Mouse (Mus musculus): ENCODE results near the gene Slc25a43. TPM values are rescaled to one million over a fixed set of nuclear protein-coding genes. Genes with fewer than 3 reads are reported as not detected.

Slc25a43 gene
- total RNA-seq, 2 experiments from 2014 or later: 0.32 TPM; not detected in 1

GRCm38 (mm10) chrX:36789360-36789759 is 45.9 kb downstream of the Slc25a43 start:
- DNase-seq: no peak

DNA sequence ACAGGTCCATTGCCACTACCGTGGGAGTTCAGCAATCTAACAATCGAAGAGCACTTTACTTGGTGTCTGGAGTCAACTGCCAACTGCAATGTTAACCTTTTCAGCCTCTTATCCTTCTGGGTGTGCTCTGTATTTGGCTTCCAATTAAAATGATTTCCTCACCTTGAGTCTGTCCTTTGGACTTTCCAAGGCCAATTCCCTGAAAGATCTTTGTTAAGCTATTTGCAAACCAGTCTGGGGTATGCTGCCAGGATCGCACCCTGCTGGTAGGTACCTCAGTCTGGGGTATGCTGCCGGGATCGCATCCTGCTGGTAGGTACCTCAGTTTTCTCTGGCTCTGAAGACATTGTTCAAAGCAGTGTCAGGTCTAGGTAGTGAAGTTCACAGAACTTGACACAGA is 51.1 kb downstream of the Slc25a43 start:
- DNase-seq: no peak

GRCm38 (mm10) chrX:36795424-36796162 is 52.1 kb downstream of the Slc25a43 start, which contains the start of gene Slc25a5:
Slc25a5 (plus strand) TSS chrX:36795651.
- peak; percentile 90 for DNase-seq

DNA sequence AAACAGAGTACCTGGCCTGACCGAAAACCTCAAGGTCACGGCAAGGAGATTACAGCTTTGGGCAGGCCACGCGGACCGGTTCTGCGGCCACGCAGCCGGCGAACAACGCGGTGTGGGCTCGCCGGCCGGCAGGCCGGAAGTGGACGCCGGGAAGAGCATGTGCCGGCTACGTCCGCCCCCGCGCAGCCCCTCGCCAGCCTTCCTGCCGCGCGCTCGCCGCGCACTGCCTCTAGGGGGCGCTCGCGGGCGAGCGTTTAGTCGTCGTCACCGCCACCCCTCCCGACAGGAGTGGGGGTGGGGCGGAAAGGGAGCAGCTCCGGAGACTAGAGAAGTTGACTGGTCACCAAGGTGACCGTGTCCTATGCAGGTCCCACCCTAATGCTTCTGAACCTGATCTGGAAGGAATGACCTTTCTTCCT is 52.7 kb downstream of the Slc25a43 start:
- peak; percentile 83 for DNase-seq

DNA sequence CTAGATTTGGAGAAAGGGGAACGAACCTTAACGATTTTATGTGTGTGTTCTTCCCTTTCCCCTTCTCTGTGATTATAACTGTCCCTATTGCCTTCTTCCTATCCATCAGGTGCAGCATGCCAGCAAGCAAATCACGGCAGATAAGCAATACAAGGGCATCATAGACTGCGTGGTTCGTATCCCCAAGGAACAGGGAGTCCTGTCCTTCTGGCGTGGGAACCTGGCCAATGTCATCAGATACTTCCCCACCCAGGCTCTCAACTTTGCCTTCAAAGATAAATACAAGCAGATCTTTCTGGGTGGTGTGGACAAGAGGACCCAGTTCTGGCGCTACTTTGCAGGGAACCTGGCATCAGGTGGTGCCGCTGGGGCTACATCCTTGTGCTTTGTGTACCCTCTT is 53.3 kb downstream of the Slc25a43 start:
- DNase-seq: peak; percentile 23

DNA sequence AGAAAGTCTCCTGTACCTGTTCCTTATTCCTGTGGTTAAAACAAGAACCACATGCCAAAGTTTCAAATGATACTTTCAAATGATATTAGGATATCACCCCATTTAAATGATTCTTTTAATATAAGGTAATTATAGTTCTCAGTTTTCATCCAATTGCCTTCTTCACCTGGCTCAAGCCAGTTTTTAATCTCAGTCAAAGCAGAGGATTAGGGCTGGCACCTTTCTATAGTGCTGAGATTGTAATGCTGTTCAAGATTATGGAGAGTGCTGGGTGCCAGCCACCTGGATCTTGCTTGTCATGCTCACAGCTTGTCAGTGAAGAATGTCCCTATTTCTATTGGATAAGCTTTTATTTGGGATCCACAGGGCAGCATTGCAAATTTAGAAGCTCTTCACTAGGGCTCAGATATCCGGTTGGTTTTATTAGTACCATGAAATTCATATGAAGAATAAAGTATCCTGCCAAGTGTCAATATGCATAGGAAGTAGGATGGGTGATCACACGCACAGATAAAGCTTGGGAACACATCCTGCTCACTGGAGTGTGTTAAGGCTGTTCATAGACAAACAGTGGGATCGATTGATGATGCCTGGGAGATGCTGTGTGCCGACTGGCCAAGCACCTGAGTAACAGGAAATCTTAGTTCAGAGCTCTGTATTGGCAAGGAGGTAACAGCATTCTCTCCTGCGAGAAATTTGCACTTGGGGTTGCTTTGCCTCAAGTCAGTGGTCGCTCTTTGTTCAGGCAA is 55.8 kb downstream of the Slc25a43 start:
- DNase-seq: no peak

GRCm38 (mm10) chrX:36803189-36803588 is 59.7 kb downstream of the Slc25a43 start:
- no peak for DNase-seq

DNA sequence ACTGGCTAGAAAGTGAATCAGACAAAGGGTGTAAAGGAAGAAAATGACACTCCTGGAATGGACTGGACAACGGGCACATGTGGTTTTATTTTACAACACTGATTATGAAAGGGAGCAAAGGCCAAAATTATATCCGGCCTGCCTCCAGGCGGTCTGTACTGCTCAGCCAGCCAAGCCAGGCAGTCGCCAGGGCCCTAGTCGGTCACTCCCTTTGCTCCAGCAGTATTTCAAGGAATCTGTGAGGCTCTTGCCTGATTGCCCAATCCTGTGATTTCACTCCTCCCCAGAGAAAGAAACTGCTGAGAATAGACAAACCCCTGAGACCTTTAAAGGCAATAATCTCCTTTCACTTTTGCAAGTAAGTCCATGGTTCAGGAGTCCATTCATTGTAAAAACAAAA is 60.7 kb downstream of the Slc25a43 start:
- peak; percentile 51 for DNase-seq

DNA sequence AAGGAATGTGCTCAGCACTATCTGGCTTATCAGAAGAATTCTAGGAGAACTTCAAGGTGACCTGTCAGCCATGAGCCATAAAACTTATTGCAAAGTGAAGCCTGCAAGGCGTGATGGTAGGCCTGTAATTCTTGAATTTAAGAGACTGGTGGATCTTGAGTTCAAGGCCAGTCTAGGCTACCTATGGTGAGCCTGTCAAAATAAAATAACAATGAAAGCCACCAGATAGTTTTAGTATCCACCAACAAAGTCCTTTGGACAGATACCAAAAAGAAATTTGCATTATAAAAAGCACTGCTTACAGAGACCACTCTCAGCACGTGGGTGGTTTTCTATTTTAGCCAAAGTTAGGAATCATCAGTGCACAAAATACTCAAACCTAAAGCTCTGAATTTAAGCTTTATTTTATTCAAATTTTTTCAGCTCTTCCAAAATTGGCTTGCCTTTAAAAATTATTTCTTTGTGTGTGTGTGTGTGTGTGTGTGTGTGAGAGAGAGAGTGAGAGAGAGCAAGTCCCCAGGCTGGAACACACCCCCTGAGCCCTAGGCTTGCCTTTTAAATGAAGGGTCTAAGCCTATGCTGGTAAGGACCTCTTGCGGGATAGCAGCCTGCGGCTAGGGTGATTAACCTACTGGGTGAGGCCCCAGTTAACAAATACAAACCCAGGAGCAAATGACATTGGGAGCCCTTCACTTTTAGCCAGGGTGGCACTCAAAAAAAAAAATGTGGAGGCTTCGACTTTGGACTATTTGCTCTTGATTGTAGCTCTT is 62.2 kb downstream of the Slc25a43 start:
- DNase-seq: no peak

- DNase-seq: peak; percentile 89
Observed at GRCm38 (mm10) chrX:36807360-36808317, 64.2 kb downstream of the Slc25a43 start.

DNA sequence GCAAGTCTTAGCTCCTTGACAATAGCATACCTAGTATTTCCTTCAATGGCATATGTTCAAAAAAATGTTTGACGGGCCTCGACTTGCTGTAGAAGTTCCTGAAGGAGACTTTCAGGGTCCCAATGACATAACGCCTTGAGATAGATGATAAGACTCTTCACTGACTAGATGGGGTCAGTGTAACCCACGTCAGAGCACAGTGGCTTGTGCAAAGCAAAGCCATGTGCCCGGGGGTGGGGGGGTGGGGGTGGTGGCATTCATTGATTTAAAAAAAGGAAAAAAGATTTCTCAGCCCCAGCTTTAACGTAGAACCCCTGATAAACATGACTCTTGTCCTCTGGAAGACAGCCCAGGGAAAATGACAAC is 64.8 kb downstream of the Slc25a43 start:
- DNase-seq: no peak

- no peak for DNase-seq
Observed at GRCm38 (mm10) chrX:36811377-36811776, 67.9 kb downstream of the Slc25a43 start.

DNA sequence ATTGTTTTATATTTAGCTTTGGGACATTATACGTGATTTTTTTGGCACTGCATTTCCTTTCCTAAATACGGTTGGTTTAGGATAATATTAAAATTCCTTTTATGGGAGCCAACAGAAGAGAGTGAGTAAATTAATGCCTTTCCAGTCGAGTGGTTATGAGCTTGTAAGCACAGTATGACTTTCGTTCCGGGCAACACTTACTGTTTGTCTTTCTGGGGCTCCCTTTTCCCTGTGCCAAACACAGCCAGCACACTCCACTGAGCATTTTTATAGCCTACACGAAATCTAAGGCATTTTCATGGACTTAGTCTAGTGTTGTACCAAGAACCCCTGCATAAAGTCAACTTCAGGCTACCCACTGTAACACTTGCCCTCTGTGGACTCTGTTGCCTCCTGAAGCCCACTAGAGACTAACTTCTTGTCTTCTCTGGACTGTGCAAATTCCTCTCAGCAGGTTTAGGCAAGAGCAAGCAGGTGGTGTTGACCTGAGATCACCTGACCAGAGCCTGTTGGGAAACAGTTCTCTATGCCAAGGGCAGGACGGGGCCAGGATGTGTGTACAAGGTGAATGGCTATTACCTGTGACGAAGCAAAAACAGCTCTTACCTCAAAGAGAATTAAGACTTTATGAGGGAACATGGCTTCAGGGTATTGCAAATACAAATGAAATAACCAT is 70.8 kb downstream of the Slc25a43 start:
- DNase-seq: no peak

- DNase-seq: no peak
Observed at GRCm38 (mm10) chrX:36815022-36815421, 71.6 kb downstream of the Slc25a43 start.

DNA sequence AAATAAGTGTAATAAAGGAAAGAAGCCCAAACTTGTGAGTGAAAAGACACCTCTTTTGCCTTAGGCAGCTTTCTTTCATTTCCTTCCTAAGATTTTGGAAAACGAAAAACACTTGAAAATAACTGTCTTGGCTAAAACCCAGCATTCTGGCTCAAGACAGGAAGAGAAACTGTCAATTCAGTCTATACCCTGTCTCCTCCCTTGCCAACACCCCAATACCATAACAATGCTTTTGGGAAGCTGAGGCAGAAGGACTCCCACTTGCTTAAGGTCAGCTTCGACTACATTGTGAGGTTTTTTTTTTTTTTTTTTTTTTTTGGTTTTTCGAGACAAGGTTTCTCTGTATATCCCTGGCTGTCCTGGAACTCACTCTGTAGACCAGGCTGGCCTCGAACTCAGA is 72.0 kb downstream of the Slc25a43 start:
- DNase-seq: no peak

DNA sequence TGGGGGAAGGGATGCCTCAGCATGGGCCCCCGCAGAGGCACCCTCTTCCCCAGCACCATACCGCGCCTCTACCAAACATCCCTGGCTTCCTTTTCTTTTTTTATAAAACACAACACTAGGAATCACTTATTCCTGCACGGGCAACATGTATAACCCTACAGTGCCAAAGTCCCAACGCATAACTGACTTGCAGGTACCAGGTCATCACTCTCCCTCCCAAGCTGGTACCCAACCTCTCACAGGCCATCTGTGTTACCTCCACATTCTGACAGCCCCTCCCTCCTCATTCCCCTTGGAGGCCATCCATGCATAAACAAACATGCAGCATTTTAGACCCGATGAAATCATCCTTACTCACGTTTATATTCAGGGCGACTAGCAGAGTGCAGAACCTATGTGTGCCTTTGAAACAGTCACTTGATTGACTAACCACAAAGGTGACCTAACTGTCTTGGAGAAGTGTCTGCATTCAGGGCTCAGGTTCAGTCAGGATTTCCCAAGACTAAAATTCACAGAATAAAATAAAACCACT is 73.0 kb downstream of the Slc25a43 start:
- no peak for DNase-seq

- DNase-seq: no peak
Observed at GRCm38 (mm10) chrX:36816953-36817441, 73.5 kb downstream of the Slc25a43 start.

DNA sequence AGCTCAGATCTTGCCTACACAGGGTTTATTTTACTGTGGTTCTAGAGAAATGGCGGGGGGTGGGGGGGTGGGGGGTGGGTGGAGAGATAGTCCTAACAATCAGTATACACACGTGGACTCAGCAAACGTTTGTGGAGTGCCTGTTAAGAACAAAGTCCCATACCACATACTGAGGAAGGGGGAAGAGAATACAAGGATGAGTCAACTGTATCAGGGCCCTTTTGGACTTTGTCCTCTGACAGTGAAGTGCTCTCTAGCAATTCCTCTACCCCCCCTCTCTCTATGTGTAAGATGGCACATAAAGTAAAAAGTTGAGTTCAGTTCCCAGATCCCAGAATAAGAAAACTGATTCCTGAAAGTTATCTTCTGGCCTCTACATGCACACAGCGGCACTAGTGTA is 76.1 kb downstream of the Slc25a43 start:
- no peak for DNase-seq

DNA sequence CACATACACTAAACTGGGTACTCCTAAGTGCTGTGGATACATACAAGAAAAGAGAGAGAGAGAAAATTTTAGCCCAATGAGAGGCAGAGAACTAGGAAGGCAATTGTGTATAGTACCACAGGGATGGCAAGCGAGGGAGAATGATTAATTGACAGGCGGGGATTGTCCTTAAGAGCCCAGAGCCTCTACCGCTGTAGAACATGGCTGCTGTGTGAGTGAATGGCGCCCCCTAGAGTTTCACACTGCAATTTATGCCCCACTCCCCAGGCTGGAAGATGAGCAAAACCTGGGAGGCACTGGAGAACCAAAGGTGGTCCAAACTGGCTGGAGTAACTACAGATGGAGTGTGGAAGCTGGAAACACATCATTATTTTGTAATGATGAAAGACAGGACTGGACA is 76.7 kb downstream of the Slc25a43 start:
- DNase-seq: no peak

DNA sequence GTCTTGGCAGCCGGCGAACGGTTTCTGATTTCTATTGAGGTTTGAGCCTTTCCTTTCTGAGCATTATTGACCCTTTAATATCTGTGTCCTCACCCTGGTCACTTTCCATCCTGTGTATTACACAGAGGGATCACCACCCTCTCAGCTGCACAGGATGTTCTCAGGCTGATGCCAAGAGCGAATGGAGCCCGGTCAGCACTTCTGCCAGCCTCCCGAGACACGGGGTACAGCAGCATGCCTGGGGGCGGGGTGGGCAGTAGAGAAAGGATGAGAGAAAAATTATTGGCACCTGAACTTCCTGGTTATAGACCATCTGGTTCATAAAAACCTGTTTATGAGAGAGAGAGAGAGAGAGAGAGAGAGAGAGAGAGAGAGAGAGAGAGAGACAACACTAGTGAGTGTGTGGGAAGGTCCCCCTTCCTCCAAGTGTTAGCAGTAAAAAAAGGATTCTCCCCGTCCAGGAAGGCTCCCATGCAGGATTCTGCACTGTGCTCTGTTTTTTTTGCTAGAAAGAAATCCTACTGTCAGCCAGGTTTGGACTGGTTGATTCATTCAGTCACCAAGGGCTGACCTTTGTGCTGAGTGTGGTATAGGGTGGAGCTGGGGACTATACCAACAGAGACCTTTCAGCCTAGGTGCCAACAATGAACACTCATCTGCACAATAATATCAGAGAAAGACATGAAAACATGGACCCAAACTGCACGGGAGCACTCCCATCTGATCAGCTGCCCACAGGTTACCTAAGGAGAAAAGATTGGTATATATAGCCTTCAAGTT is 80.7 kb downstream of the Slc25a43 start:
- DNase-seq: peak; percentile 29

Data from gastrocnemius, postnatal 25 days (tissue).